In genomic region chr10:85388071-85388750, GRCm38 (mm10) we compare ENCODE assay signal across 8 mouse cellular contexts. TPM values are rescaled to one million over a fixed set of nuclear protein-coding genes. Genes with fewer than 3 reads are reported as not detected.
DNase-seq lines count a peak whose midpoint lies in the region; ATAC-seq and TF ChIP-seq lines count a peak whose summit lies in the region.

No protein-coding gene starts in this region.

- TF ChIP-seq CTCF in heart, adult 2 months (IDR thresholded peaks at IDR 0.05) = no peak
- TF ChIP-seq CTCF in olfactory bulb, adult 2 months (IDR thresholded peaks at IDR 0.05; ENCODE audit: insufficient read depth, low read depth, low read length) = no peak

- ATAC-seq in embryonic facial prominence, embryonic 15.5 days (ENCODE audit: insufficient number of reproducible peaks, low FRiP score, low TSS enrichment, low read depth) = 0 out of 2 replicates have a peak, but pooled peaks have one; percentile 1
- peak; percentile 5; the same call in 1 of the 2 replicates for ATAC-seq in hindbrain, embryonic 15.5 days (ENCODE audit: low FRiP score, low read depth)
- ATAC-seq in liver, embryonic 13.5 days (ENCODE audit: low read depth) = no peak

- H3K4me3 ChIP-seq in heart, adult 2 months = peak overlapping the region; percentile 69
- peak overlapping the region; percentile 66 for H3K4me3 ChIP-seq in embryonic facial prominence, embryonic 15.5 days (replicated peaks)
- H3K4me3 ChIP-seq in hindbrain, embryonic 15.5 days = peak overlapping the region; percentile 65
- H3K4me3 ChIP-seq in liver, embryonic 13.5 days (replicated peaks) = peak overlapping the region; percentile 51
- H3K4me3 ChIP-seq in olfactory bulb, adult 2 months (ENCODE audit: insufficient read depth, low read depth, low read length) = peak overlapping the region; percentile 46

- peaks cover 2% of the 10 kb centered on the region; the same call in 1 of the 2 replicates for H3K27me3 ChIP-seq in heart, adult 2 months (ENCODE audit: control insufficient read depth, insufficient read depth, low read length)
- H3K27me3 ChIP-seq in embryonic facial prominence, embryonic 15.5 days = 0 out of 2 replicates have a peak, but pooled peaks cover 5% of the 10 kb centered on the region
- H3K27me3 ChIP-seq in hindbrain, embryonic 15.5 days = no peaks in the 10 kb centered on the region
- peaks cover 43% of the 10 kb centered on the region for H3K27me3 ChIP-seq in liver, embryonic 13.5 days

- H3K4me2 ChIP-seq in embryonic facial prominence, embryonic 15.5 days (replicated peaks) = peak overlapping the region; percentile 96
- peak overlapping the region; percentile 90 for H3K4me2 ChIP-seq in hindbrain, embryonic 15.5 days
- peak overlapping the region; percentile 70 for H3K4me2 ChIP-seq in liver, embryonic 13.5 days

- no peak for TF ChIP-seq EP300 in heart, adult 2 months (IDR thresholded peaks at IDR 0.05; ENCODE audit: insufficient read depth, low read depth, low read length)

- no peak overlapping the region for H3K27ac ChIP-seq in heart, adult 2 months
- no peak overlapping the region for H3K27ac ChIP-seq in embryonic facial prominence, embryonic 15.5 days (replicated peaks)
- peak overlapping the region; percentile 80; the same call in 1 of the 2 replicates for H3K27ac ChIP-seq in hindbrain, embryonic 15.5 days (replicated peaks)
- no peak overlapping the region for H3K27ac ChIP-seq in liver, embryonic 13.5 days
- no peak overlapping the region for H3K27ac ChIP-seq in olfactory bulb, adult 2 months (ENCODE audit: insufficient read depth, low read depth, low read length)

- intact Hi-C loops in heart, adult 2 months (cut with DNase I) = loop anchor here (10.0 kb wide), 1 partner anchor 237 kb away; no protein-coding TSS in a partner anchor

- H3K4me1 ChIP-seq in heart, adult 2 months (ENCODE audit: control insufficient read depth, insufficient read depth, low read length) = no peaks in the 10 kb centered on the region
- peaks cover 40% of the 10 kb centered on the region for H3K4me1 ChIP-seq in embryonic facial prominence, embryonic 15.5 days
- peaks cover 21% of the 10 kb centered on the region for H3K4me1 ChIP-seq in hindbrain, embryonic 15.5 days (replicated peaks)
- H3K4me1 ChIP-seq in liver, embryonic 13.5 days (replicated peaks) = peaks cover 14% of the 10 kb centered on the region; the same call in 1 of the 2 replicates
- peaks cover 18% of the 10 kb centered on the region for H3K4me1 ChIP-seq in olfactory bulb, adult 2 months (ENCODE audit: control insufficient read depth, insufficient read depth, low read length)

- H3K36me3 ChIP-seq in heart, adult 2 months (ENCODE audit: control insufficient read depth, insufficient read depth, low read length) = no peaks in the 10 kb centered on the region
- no peaks in the 10 kb centered on the region for H3K36me3 ChIP-seq in embryonic facial prominence, embryonic 15.5 days
- H3K36me3 ChIP-seq in hindbrain, embryonic 15.5 days = no peaks in the 10 kb centered on the region
- no peaks in the 10 kb centered on the region for H3K36me3 ChIP-seq in liver, embryonic 13.5 days

- peak; percentile 6 to 45 for DNase-seq in heart, adult 2 months
- DNase-seq in heart, adult 8-10 months (ENCODE audit: low spot score) = no peak
- peak; percentile 16 for DNase-seq in T-cell, adult 2 months (ENCODE audit: low spot score)
- DNase-seq in liver, embryonic 13.5 days = no peak
- DNase-seq in ovary, postnatal 10 days (ENCODE audit: low spot score) = no peak

- H3K79me2 ChIP-seq in heart, adult 2 months (replicated peaks; ENCODE audit: control insufficient read depth, insufficient read depth, low read length) = no peaks in the 10 kb centered on the region

- 1% methylated on average over 49 of the region's 50 CpGs for WGBS in heart, adult 2 months
- WGBS in embryonic facial prominence, embryonic 15.5 days = under 1% methylated on average over 50 of the region's 50 CpGs
- 2% methylated on average over 50 of the region's 50 CpGs for WGBS in hindbrain, embryonic 15.5 days
- WGBS in liver, embryonic 13.5 days (ENCODE audit: insufficient replicate concordance) = 1% methylated on average over 49 of the region's 50 CpGs
- WGBS in olfactory bulb, adult 2 months = 2% methylated on average over 50 of the region's 50 CpGs

- no peaks in the 10 kb centered on the region for H3K9me3 ChIP-seq in embryonic facial prominence, embryonic 15.5 days (replicated peaks)
- H3K9me3 ChIP-seq in hindbrain, embryonic 15.5 days = no peaks in the 10 kb centered on the region
- H3K9me3 ChIP-seq in liver, embryonic 13.5 days (replicated peaks) = no peaks in the 10 kb centered on the region

- no peak for TF ChIP-seq POLR2A in heart, adult 2 months (IDR thresholded peaks at IDR 0.05; ENCODE audit: insufficient read depth, low read depth, low read length)
- TF ChIP-seq POLR2A in olfactory bulb, adult 2 months (IDR thresholded peaks at IDR 0.05; ENCODE audit: insufficient read depth, low read depth, low read length) = no peak

- H3K9ac ChIP-seq in heart, adult 2 months (ENCODE audit: low read depth, low read length) = peak overlapping the region; percentile 64
- peak overlapping the region; percentile 57 for H3K9ac ChIP-seq in embryonic facial prominence, embryonic 15.5 days
- peak overlapping the region; percentile 66 for H3K9ac ChIP-seq in hindbrain, embryonic 15.5 days
- no peak overlapping the region for H3K9ac ChIP-seq in liver, embryonic 13.5 days

RNA-seq across cellular contexts. Expression of gene Btbd11, which starts 1.6 kb away (rescaled TPM):
- total RNA-seq in heart, adult 2 months (2021) = 1 to 10 TPM; 1.4 to 2.7 TPM
- 1.8 and 1.9 TPM in 2 replicates for polyA plus RNA-seq in heart, adult 2 months (2012; rRNA removed)
- 1 to 10 TPM; 2.3 to 3.0 (median 2.9) TPM for total RNA-seq in heart, adult 8-10 months (2022)
- 5.7 and 6.5 TPM in 2 replicates for polyA plus RNA-seq in embryonic facial prominence, embryonic 15.5 days (2015; fragmentation: Nextera tagmentation; extraction: Ambion mirVana)
- polyA plus RNA-seq in hindbrain, embryonic 15.5 days (2015; fragmentation: Nextera tagmentation; extraction: Ambion mirVana) = 23.2 and 26.9 TPM in 2 replicates
- 0.20 and 0.23 TPM in 2 replicates for polyA plus RNA-seq in liver, embryonic 13.5 days (2015; fragmentation: Nextera tagmentation; extraction: Ambion mirVana)
- not detected in 2 replicates for polyA plus RNA-seq in olfactory bulb, adult 2 months (2012; ENCODE audit: insufficient read depth, insufficient read length, low replicate concordance, missing spikeins)

Comparison
In these comparisons a context has a peak if more than half of its experiments do, and no peak if none do; other contexts are left out.
1. DNase-seq: peak in heart, adult 2 months (2 of 2) and T-cell, adult 2 months (single experiment); none in heart, adult 8-10 months (single experiment), liver, embryonic 13.5 days (single experiment) and ovary, postnatal 10 days (single experiment).
2. Peak in every context shown above with its lines, with median percentiles within 50 percentile points of each other: H3K4me3 ChIP-seq and H3K4me2 ChIP-seq.